Mouse (Mus musculus) liver, adult 2 months (tissue): Measurements from ENCODE around the gene Lst1. TPM values are rescaled to one million over a fixed set of nuclear protein-coding genes. Genes with fewer than 3 reads are reported as not detected.

Source experiments
- DNase-seq: peaks from one replicate; pipeline ENCODE4 v3.0.0-alpha.2; 2011; ENCODE audit warnings: low read depth, low spot score; ENCODE audit errors: extremely low read depth
- H3K27ac ChIP-seq: fragments of 200-500 bp; replicated peaks from 2 replicates; pipeline ENCODE4 v1.5.1; 2012; ENCODE audit warnings: low read depth, mild to moderate bottlenecking, control low read depth, inconsistent platforms, low read length; ENCODE audit not compliant: insufficient read depth
- H3K27me3 ChIP-seq: fragments of 200-500 bp; 2 replicates; pipeline ENCODE4 v1.6.1; 2012; ENCODE audit warnings: mild to moderate bottlenecking, moderate library complexity, low read length, inconsistent platforms; ENCODE audit not compliant: control insufficient read depth, insufficient read depth
- H3K36me3 ChIP-seq: fragments of 200-500 bp; 2 replicates; pipeline ENCODE4 v1.6.1; 2012; ENCODE audit warnings: low read length, inconsistent platforms; ENCODE audit not compliant: control insufficient read depth, insufficient read depth
- H3K4me1 ChIP-seq: fragments of 200-500 bp; 2 replicates; pipeline ENCODE4 v1.6.1; 2011; ENCODE audit warnings: low read length; ENCODE audit not compliant: control insufficient read depth, insufficient read depth
- H3K4me3 ChIP-seq: fragments of 200-500 bp; 2 replicates; pipeline ENCODE4 v1.5.1; 2011; ENCODE audit warnings: low read depth, mild to moderate bottlenecking, control low read depth, low read length, moderate library complexity; ENCODE audit not compliant: insufficient read depth
- H3K79me2 ChIP-seq: fragments of 200-500 bp; 2 replicates; pipeline ENCODE4 v1.6.1; 2012; ENCODE audit warnings: inconsistent platforms, mild to moderate bottlenecking, low read length, moderate library complexity; ENCODE audit not compliant: control insufficient read depth, insufficient read depth
- H3K9ac ChIP-seq: fragments of 200-500 bp; 2 replicates; pipeline ENCODE4 v1.6.1; 2012; ENCODE audit warnings: low read depth, mild to moderate bottlenecking, control low read depth, inconsistent platforms, low read length
- CTCF ChIP-seq: fragments of 200-500 bp; IDR thresholded peaks from 2 replicates; pipeline ENCODE4 v1.5.1; 2011; ENCODE audit warnings: low read depth, low read length, control low read depth
- POLR2A ChIP-seq: fragments of 200-500 bp; IDR thresholded peaks from 2 replicates; pipeline ENCODE4 v1.6.1; 2011; ENCODE audit warnings: low read length, control low read depth; ENCODE audit not compliant: insufficient read depth; ENCODE audit errors: extremely low read depth
- WGBS: fragments of 180-500 bp; shearing (Covaris S2); methylation state at CpG from one replicate; pipeline ENCODE4 v1.1.7; 2018; 5-methylcytosine and 5-hydroxymethylcytosine counted together
- polyA plus RNA-seq: library from polyadenylated mRNA; depleted of rRNA; stranded (reverse); fragments of >200 nt; gene quantifications from 2 replicates; pipeline ENCODE4 v1.2.3, GENCODE M21; 2012
- total RNA-seq: library from RNA; depleted of rRNA; stranded (reverse); fragments of >200 nt; gene quantifications from 2 replicates; pipeline ENCODE4 v1.2.3, GENCODE M21; 2014

Lst1 gene
- total and polyA plus RNA-seq, 2 experiments, result 10.2 to 11.8 TPM

- no peak for DNase-seq
Observed at GRCm38 (mm10) chr17:35164218-35164567, 24.0 kb downstream of the Lst1 start.

DNA sequence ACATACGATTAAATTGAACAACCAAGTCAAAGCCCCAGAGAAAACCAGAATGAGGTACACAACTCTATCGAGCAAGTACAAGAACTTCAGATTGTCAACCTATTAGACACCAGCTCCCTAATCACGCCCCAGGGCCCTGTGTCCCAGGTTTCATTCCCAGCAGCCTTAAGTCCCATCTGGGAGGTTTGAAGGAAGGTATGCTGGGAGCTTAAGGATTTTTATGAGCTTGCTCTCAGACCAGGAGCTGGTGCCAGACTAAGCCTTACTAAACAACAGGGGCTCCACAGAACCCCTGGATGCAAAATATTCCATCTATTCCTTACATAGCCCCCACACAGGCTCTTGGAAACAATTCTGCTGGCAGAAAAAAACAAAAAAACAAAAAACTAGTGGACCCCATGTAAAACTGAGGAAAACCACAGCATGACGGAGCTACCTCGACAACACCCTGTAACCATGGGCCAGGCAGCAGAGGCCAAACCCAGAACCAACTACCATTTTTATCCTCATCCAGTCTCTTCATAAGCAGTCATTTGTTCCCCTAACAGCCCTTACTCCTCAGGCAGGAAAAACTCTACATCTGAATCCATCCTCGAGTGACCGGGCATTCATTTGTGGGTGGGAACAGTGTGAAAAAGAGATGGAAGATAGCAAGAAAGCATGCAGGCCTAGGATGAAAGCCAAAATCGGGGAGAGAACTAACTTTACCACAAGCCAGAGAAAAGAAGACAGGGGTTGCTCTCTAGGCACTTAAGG, 24.7 kb downstream of the Lst1 start:
- Histone ChIP-seq H3K79me2 (peaks cover 36% of the 10 kb centered on the region), H3K36me3 (peaks cover 34% of the 10 kb centered on the region), H3K27ac (no peak overlapping the region; the same call in 1 of the 2 replicates), H3K9ac (peak overlapping the region; percentile 98), H3K4me1 (peaks cover 5% of the 10 kb centered on the region), H3K27me3 (no peaks in the 10 kb centered on the region), H3K4me3 (peak overlapping the region; percentile 93)
- WGBS, result 3% methylated on average over 8 of the region's 8 CpGs
- peak; percentile 21 for DNase-seq
- TF ChIP-seq CTCF, result no peak
- TF ChIP-seq POLR2A, result no peak

More at GRCm38 (mm10) chr17:35164218-35164567, 24.0 kb downstream of the Lst1 start:
- no peak for TF ChIP-seq CTCF
- TF ChIP-seq POLR2A, result no peak
- Histone ChIP-seq H3K27ac (peak overlapping the region; percentile 68), H3K27me3 (no peaks in the 10 kb centered on the region), H3K36me3 (peaks cover 27% of the 10 kb centered on the region), H3K4me1 (peaks cover 5% of the 10 kb centered on the region), H3K9ac (peak overlapping the region; percentile 98), H3K79me2 (peaks cover 34% of the 10 kb centered on the region), H3K4me3 (peak overlapping the region; percentile 93)
- 0% methylated on average over 27 of the region's 28 CpGs for WGBS

DNA sequence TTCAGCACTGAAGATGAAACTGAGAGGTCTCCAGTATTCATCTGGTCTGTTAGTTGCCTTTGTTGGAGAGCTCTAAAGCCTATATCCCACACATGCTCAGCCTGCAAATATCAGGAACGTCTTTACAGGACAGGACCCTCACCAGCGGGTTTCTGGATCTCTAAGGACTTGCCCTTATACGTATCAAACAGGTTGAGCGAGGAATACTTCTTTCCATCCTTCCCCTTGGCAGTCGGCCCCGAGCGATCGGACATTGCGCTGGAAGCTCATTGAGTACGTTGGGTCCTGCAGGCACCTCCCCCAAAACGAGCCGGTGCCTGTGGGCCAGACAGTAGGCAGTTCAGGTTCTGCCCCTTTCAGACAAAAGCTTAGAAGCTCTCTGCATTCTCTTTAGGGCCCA, 25.5 kb downstream of the Lst1 start:
- Histone ChIP-seq H3K27ac (no peak overlapping the region), H3K4me1 (peaks cover 5% of the 10 kb centered on the region), H3K79me2 (peaks cover 39% of the 10 kb centered on the region), H3K36me3 (peaks cover 41% of the 10 kb centered on the region), H3K9ac (no peak overlapping the region), H3K27me3 (no peaks in the 10 kb centered on the region), H3K4me3 (no peak overlapping the region)
- DNase-seq, result peak; percentile 49
- TF ChIP-seq POLR2A (no peak), CTCF (no peak)
- 8% methylated on average over 12 of the region's 12 CpGs for WGBS

DNA sequence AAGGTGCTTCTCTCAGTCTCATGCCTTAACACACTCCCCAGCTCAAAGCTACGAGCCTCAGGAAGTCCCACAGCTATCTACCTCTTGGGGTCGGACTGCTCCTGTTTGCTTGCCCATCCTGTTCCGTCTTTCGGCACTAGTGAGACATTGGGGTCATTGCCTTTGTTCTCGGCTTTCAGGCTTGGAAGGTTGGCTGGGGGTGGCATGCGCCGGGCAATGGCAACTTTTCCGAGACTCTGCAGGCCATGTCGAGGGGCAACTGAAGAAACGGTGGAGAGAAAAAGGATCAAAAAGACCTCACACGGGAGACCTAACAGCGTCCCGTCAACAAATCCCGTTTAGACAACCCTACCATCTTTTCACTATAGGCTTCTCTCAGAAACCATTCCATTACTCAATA, 26.1 kb downstream of the Lst1 start:
- 72% methylated on average over 14 of the region's 14 CpGs for WGBS
- Histone ChIP-seq H3K79me2 (peaks cover 39% of the 10 kb centered on the region), H3K36me3 (peaks cover 46% of the 10 kb centered on the region), H3K9ac (no peak overlapping the region), H3K27ac (no peak overlapping the region), H3K27me3 (no peaks in the 10 kb centered on the region), H3K4me3 (no peak overlapping the region), H3K4me1 (peaks cover 5% of the 10 kb centered on the region)
- no peak for DNase-seq
- no peak for TF ChIP-seq POLR2A
- no peak for TF ChIP-seq CTCF

- TF ChIP-seq CTCF (no peak), POLR2A (no peak)
- Histone ChIP-seq H3K27ac (no peak overlapping the region), H3K4me1 (peaks cover 5% of the 10 kb centered on the region), H3K27me3 (no peaks in the 10 kb centered on the region), H3K9ac (no peak overlapping the region), H3K4me3 (no peak overlapping the region), H3K36me3 (peaks cover 52% of the 10 kb centered on the region), H3K79me2 (peaks cover 39% of the 10 kb centered on the region)
- 78% methylated on average over 11 of the region's 11 CpGs for WGBS
- DNase-seq, result no peak
Observed at GRCm38 (mm10) chr17:35161421-35161820, 26.8 kb downstream of the Lst1 start.

DNA sequence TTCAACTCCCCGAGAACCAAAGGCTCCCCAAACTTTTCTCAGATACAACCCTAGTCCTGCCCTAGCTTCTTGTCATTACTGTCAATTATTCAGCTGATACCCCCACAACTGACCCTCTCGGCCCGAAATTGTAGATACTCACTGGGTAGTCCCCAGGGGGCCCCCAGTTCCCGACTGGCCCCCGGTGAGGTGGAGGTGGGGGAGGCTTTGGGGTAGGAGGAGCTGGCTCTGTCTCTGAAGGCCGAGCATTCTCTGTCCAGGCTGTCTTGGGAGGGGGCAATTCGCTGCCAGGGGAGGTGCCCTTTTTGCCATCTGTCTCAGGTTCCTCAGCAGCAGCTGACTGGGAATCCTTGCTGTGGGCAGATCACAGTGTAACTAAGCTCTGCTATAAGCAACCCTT, 28.6 kb downstream of the Lst1 start:
- Histone ChIP-seq H3K79me2 (peaks cover 39% of the 10 kb centered on the region), H3K9ac (no peak overlapping the region), H3K4me1 (peaks cover 2% of the 10 kb centered on the region), H3K4me3 (no peak overlapping the region), H3K27me3 (no peaks in the 10 kb centered on the region), H3K27ac (no peak overlapping the region), H3K36me3 (peaks cover 64% of the 10 kb centered on the region)
- no peak for DNase-seq
- TF ChIP-seq POLR2A, result no peak
- no peak for TF ChIP-seq CTCF
- WGBS, result 92% methylated on average over 7 of the region's 7 CpGs
